Mouse (Mus musculus): Measurements from ENCODE around the gene Dalrd3. TPM values are rescaled to one million over a fixed set of nuclear protein-coding genes. Genes with fewer than 3 reads are reported as not detected.
"Not testable (repeated sequence)": the region's sequence is repeated elsewhere in the genome, so short reads cannot be mapped to it uniquely, and the experiment has no call there.

Gene Dalrd3
- polyA plus RNA-seq, 1 experiment, result 56.1 TPM

DNA sequence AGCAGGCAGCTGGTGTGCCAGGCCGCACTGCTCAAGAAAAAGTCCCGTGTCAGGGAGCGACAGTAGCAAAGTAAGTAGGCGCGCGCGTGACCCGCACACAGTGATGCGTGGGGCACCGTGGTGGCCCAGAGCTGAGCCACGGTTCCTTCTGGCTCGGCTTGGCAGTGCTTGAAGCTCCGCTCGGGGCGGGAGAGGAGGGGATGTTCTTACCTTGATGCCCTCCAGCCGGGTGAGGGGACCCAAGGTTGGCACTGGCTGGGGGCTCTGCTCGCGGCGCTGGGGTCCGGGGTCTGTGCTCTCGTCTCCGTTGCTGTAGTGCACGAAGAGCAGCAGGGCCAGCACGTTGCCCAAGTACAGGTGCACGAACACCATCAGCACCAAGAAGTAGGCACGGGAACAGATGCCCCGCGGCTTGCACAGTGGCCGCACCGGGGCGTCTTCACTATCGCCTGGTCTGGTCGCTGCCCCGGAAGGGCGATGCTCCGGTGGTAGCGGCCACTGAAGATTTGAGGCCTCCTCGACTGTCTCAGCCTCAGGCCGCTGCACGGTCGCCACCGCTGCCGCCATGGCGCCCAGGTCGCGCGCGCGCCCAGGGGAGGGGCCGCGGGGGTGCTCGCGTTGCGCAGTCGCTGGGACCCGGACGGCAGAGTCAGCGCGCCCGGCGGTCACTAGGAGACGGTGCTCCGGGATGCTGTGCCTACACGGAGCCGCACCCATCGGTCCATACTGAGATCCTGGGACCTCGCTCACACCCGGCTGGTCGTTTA lies 27.5 kb downstream of the Dalrd3 start, which contains the start of gene P4htm:
Gene P4htm (minus strand): TSS at position 670 of the 767 bp plus-strand sequence.
- Histone ChIP-seq H3ac (ENCODE audit: control insufficient read depth, insufficient read length, low read depth) (peak within 1 kb of the TSS; percentile 69), H3K4me3 (ENCODE audit: insufficient read depth, poor library complexity, severe bottlenecking) (peak within 1 kb of the TSS; percentile 29), H3K79me3 (ENCODE audit: low read depth) (no peaks in the 10 kb centered on the region), H3K27me3 (ENCODE audit: control insufficient read depth, insufficient read depth, insufficient read length) (no peaks in the 10 kb centered on the region), H3K36me3 (ENCODE audit: control insufficient read depth, insufficient read depth) (no peaks in the 10 kb centered on the region), H3K79me2 (ENCODE audit: control insufficient read depth, insufficient read depth) (no peaks in the 10 kb centered on the region)
- TF ChIP-seq CTCF (IDR thresholded peaks at IDR 0.05; ENCODE audit: control insufficient read depth, insufficient read depth, insufficient read length), result no peak
- TF ChIP-seq FOSL1 (IDR thresholded peaks at IDR 0.05; ENCODE audit: insufficient read depth, low read length, poor library complexity, severe bottlenecking), result no peak
- no peak for TF ChIP-seq CEBPB (IDR thresholded peaks at IDR 0.05; ENCODE audit: low read depth)
- no peak for TF ChIP-seq MYOD1 (IDR thresholded peaks at IDR 0.05; ENCODE audit: control insufficient read depth, insufficient read length, low read depth)
- TF ChIP-seq MYOG (IDR thresholded peaks at IDR 0.05; ENCODE audit: control insufficient read depth, extremely low read depth, insufficient read length), result no peak
- TF ChIP-seq USF1 (IDR thresholded peaks at IDR 0.05; ENCODE audit: low read depth), result no peak
- TF ChIP-seq MAX (IDR thresholded peaks at IDR 0.05), result no peak

DNA sequence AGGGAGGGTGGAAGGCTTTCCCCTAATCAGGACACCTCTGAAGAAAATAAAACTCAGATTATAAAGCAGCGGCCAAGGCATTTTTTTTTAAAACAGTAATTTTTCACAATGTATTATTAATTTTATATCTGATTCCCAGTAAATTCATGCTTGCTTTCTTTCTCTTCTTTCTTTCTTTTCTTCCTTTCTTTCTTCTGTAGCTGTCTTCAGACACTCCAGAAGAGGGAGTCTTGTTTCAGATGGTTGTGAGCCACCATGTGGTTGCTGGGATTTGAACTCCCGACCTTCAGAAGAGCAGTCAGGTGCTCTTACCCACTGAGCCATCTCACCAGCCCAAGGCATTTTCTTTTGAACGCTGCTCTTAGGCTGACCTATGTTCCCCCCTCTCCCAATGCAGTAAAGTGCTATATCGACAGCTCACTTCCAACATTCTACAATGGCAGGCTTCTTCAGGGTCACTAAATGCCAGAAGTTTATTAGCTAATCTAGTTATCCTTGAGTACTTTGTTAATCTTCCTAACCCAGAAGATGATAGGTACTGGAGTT lies 29.4 kb downstream of the Dalrd3 start:
- Histone ChIP-seq H3K4me3 (ENCODE audit: insufficient read depth, poor library complexity, severe bottlenecking) (no peak overlapping the region), H3K36me3 (ENCODE audit: control insufficient read depth, insufficient read depth) (peaks cover 13% of the 10 kb centered on the region), H3ac (ENCODE audit: control insufficient read depth, insufficient read length, low read depth) (no peak overlapping the region), H3K79me2 (ENCODE audit: control insufficient read depth, insufficient read depth) (no peaks in the 10 kb centered on the region), H3K79me3 (ENCODE audit: low read depth) (no peaks in the 10 kb centered on the region), H3K27me3 (ENCODE audit: control insufficient read depth, insufficient read depth, insufficient read length) (no peaks in the 10 kb centered on the region)
- no peak for TF ChIP-seq USF1 (IDR thresholded peaks at IDR 0.05; ENCODE audit: low read depth)
- TF ChIP-seq CEBPB (IDR thresholded peaks at IDR 0.05; ENCODE audit: low read depth), result no peak
- no peak for TF ChIP-seq MYOG (IDR thresholded peaks at IDR 0.05; ENCODE audit: control insufficient read depth, extremely low read depth, insufficient read length)
- no peak for TF ChIP-seq MYOD1 (IDR thresholded peaks at IDR 0.05; ENCODE audit: control insufficient read depth, insufficient read length, low read depth)
- no peak for TF ChIP-seq CTCF (IDR thresholded peaks at IDR 0.05; ENCODE audit: control insufficient read depth, insufficient read depth, insufficient read length)
- no peak for TF ChIP-seq FOSL1 (IDR thresholded peaks at IDR 0.05; ENCODE audit: insufficient read depth, low read length, poor library complexity, severe bottlenecking)
- TF ChIP-seq MAX (IDR thresholded peaks at IDR 0.05), result no peak

GRCm38 (mm10) chr9:108600011-108600410 lies 30.3 kb downstream of the Dalrd3 start:
- TF ChIP-seq MAX (IDR thresholded peaks at IDR 0.05) (no peak), MYOD1 (IDR thresholded peaks at IDR 0.05; ENCODE audit: control insufficient read depth, insufficient read length, low read depth) (no peak), CTCF (IDR thresholded peaks at IDR 0.05; ENCODE audit: control insufficient read depth, insufficient read depth, insufficient read length) (no peak), FOSL1 (IDR thresholded peaks at IDR 0.05; ENCODE audit: insufficient read depth, low read length, poor library complexity, severe bottlenecking) (no peak), CEBPB (IDR thresholded peaks at IDR 0.05; ENCODE audit: low read depth) (no peak), MYOG (IDR thresholded peaks at IDR 0.05; ENCODE audit: control insufficient read depth, extremely low read depth, insufficient read length) (no peak), USF1 (IDR thresholded peaks at IDR 0.05; ENCODE audit: low read depth) (no peak)
- no peaks in the 10 kb centered on the region for H3K79me3 ChIP-seq (ENCODE audit: low read depth)
- H3K36me3 ChIP-seq (ENCODE audit: control insufficient read depth, insufficient read depth), result peaks cover 18% of the 10 kb centered on the region

GRCm38 (mm10) chr9:108601986-108602385 lies 32.3 kb downstream of the Dalrd3 start:
- peaks cover 35% of the 10 kb centered on the region for H3K36me3 ChIP-seq (ENCODE audit: control insufficient read depth, insufficient read depth)
- TF ChIP-seq CEBPB (IDR thresholded peaks at IDR 0.05; ENCODE audit: low read depth) (no peak), MYOG (IDR thresholded peaks at IDR 0.05; ENCODE audit: control insufficient read depth, extremely low read depth, insufficient read length) (no peak), FOSL1 (IDR thresholded peaks at IDR 0.05; ENCODE audit: insufficient read depth, low read length, poor library complexity, severe bottlenecking) (no peak), MAX (IDR thresholded peaks at IDR 0.05) (no peak), CTCF (IDR thresholded peaks at IDR 0.05; ENCODE audit: control insufficient read depth, insufficient read depth, insufficient read length) (no peak), MYOD1 (IDR thresholded peaks at IDR 0.05; ENCODE audit: control insufficient read depth, insufficient read length, low read depth) (no peak)

More at GRCm38 (mm10) chr9:108600011-108600410, 30.3 kb downstream of the Dalrd3 start:
- H3ac ChIP-seq (ENCODE audit: control insufficient read depth, insufficient read length, low read depth), result no peak overlapping the region
- H3K4me3 ChIP-seq (ENCODE audit: insufficient read depth, poor library complexity, severe bottlenecking), result no peak overlapping the region
- no peaks in the 10 kb centered on the region for H3K27me3 ChIP-seq (ENCODE audit: control insufficient read depth, insufficient read depth, insufficient read length)
- H3K79me2 ChIP-seq (ENCODE audit: control insufficient read depth, insufficient read depth), result no peaks in the 10 kb centered on the region

DNA sequence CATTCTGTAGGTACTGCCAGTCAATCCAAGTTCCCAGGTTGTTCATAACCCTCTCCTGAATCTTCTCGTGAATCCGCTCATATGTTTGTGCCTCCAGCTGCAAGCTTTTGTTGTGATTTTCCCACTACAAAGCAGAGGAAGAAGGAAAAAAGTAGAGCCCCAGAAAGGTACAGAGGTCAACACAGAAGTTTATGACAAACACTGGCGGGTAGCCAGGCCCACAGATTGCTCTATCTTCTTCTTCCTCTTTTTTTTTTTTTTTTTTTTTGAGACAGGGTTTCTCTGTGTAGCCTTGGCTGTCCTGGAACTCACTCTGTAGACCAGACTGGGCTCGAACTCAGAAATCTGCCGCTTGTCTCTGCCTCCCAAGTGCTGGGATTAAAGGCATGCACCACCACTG lies 38.2 kb downstream of the Dalrd3 start:
- not testable (repeated sequence) for H3K79me3 ChIP-seq (ENCODE audit: low read depth); H3ac ChIP-seq (ENCODE audit: control insufficient read depth, insufficient read length, low read depth)

More at GRCm38 (mm10) chr9:108601986-108602385, 32.3 kb downstream of the Dalrd3 start:
- no peaks in the 10 kb centered on the region for H3K79me2 ChIP-seq (ENCODE audit: control insufficient read depth, insufficient read depth)
- no peaks in the 10 kb centered on the region for H3K27me3 ChIP-seq (ENCODE audit: control insufficient read depth, insufficient read depth, insufficient read length)
- no peak overlapping the region for H3ac ChIP-seq (ENCODE audit: control insufficient read depth, insufficient read length, low read depth)
- H3K79me3 ChIP-seq (ENCODE audit: low read depth), result no peaks in the 10 kb centered on the region
- no peak overlapping the region for H3K4me3 ChIP-seq (ENCODE audit: insufficient read depth, poor library complexity, severe bottlenecking)

More for the DNA sequence above, 38.2 kb downstream of the Dalrd3 start:
- not testable (repeated sequence) for H3K27me3 ChIP-seq (ENCODE audit: control insufficient read depth, insufficient read depth, insufficient read length); H3K79me2 ChIP-seq (ENCODE audit: control insufficient read depth, insufficient read depth); H3K4me3 ChIP-seq (ENCODE audit: insufficient read depth, poor library complexity, severe bottlenecking)
- H3K36me3 ChIP-seq (ENCODE audit: control insufficient read depth, insufficient read depth), result peaks cover 77% of the 10 kb centered on the region
